Mouse (Mus musculus): ENCODE measurements around the gene Armt1. TPM values are rescaled to one million over a fixed set of nuclear protein-coding genes. Genes with fewer than 3 reads are reported as not detected.
"Not testable (repeated sequence)": the region's sequence is repeated elsewhere in the genome, so short reads cannot be mapped to it uniquely, and the experiment has no call there.

The Armt1 gene
- total and polyA plus RNA-seq, 3 experiments = 24.2 to 25.1 TPM; not detected in 1

DNA sequence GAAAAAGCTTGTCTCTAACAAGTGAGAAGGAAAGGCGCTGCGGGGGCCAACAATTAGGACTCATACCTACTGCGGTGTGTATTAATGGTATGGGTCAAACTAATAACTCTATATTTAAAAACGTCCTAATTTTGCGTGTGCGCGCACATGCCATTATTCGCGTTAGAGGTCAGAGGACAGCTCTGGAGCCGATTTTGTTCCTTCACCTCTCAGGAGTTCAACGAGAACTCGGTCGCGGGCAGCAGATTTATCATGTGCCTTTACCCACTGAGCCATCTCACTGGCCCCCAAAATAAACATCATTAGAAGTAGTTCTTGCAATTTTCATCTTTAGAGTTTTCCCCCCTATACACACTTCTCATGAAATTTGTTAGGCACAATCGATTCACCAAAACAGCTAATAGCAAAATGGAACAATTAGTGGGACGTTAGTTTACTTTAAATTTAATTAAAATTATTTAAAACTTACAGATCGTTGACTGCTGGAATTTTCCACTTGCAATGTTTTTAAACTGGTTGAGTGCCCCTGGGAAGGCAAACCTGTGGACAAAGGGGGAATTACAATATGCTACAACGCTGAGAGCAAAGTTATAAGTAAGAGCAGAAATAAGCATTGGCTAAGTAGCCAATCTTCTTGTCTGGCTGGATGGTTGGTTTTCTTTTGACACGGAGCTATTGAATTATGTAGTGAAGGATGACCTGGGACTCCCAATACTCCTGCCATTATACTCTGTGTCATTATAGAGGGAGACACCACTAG is 909 bp downstream of the Armt1 start:
- Histone ChIP-seq H3K79me2 (ENCODE audit: control insufficient read depth, insufficient read depth, low read length, poor library complexity) (peaks cover 38% of the 10 kb centered on the region), H3K4me3 (ENCODE audit: control insufficient read depth in 1 of 2, insufficient read depth in 1 of 2, low read depth in 2 of 2, low read length in 2 of 2) (peak overlapping the region; percentile 68 to 74), H3K9me3 (replicated peaks; ENCODE audit: insufficient read depth, low read length) (no peaks in the 10 kb centered on the region), H3K4me1 (ENCODE audit: control insufficient read depth in 1 of 2, insufficient read depth in 2 of 2, low read length in 2 of 2) (peaks cover 5 to 23% of the 10 kb centered on the region in 2 experiments; a peak in 3 of 4 replicates), H3K27ac (ENCODE audit: control insufficient read depth, low read depth, low read length) (peak overlapping the region; percentile 99), H3K27me3 (ENCODE audit: control insufficient read depth in 1 of 2, insufficient read depth in 2 of 2, low read length in 2 of 2) (no peaks in the 10 kb centered on the region), H3K36me3 (ENCODE audit: control insufficient read depth in 1 of 2, insufficient read depth in 2 of 2, low read length in 2 of 2) (peaks cover 1 to 18% of the 10 kb centered on the region in 2 experiments), H3K9ac (ENCODE audit: control insufficient read depth, low read depth, low read length, poor library complexity, severe bottlenecking) (peak overlapping the region; percentile 91)
- TF ChIP-seq POLR2AphosphoS5 (IDR thresholded peaks at IDR 0.05; ENCODE audit: borderline replicate concordance, low read depth, low read length) (no peak), ZNF384 (IDR thresholded peaks at IDR 0.05; ENCODE audit: low read depth, low read length) (0 out of 2 replicates have a peak, but pooled peaks have one; percentile 42), SMC3 (IDR thresholded peaks at IDR 0.05; ENCODE audit: low read depth, low read length) (no peak), CTCF (IDR thresholded peaks at IDR 0.05 in 2 of 3, conservative IDR thresholded peaks at IDR 0.05 in 1 of 3; ENCODE audit: control insufficient read depth in 1 of 3, insufficient read depth in 1 of 3, low read depth in 2 of 3, low read length in 3 of 3, poor library complexity in 1 of 3, severe bottlenecking in 1 of 3) (peak in 1 of 3 experiments; percentile 34; a peak in 2 of 6 replicates), CHD1 (IDR thresholded peaks at IDR 0.05; ENCODE audit: low read depth, low read length) (peak; percentile 80; the same call in 1 of the 2 replicates), MYC (IDR thresholded peaks at IDR 0.05; ENCODE audit: low read depth, low read length) (peak; percentile 16; the same call in 1 of the 2 replicates)
- DNase-seq (ENCODE audit: low read depth, low spot score) = peak; percentile 66

DNA sequence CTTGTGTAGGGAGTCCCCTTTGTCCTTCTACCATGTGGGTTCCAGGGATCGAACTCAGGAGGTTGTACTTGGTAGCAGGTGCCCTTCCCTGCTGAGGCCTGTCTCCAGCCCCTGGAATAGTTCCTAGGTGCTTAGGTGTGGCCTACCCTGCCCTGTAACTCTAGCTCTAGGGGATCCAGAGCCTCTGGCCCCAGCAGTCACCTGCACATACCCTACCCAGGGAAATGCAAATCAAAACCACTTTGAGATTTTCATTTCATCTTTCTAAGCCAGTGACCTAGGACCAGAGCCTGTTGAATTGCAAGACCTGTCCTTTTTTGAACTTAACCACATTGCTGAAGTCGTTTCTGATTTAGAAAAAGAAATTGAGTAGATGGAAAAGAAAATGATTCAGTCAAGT is 1.6 kb downstream of the Armt1 start:
- Histone ChIP-seq H3K79me2 (ENCODE audit: control insufficient read depth, insufficient read depth, low read length, poor library complexity) (peaks cover 38% of the 10 kb centered on the region), H3K4me3 (ENCODE audit: control insufficient read depth in 1 of 2, insufficient read depth in 1 of 2, low read depth in 2 of 2, low read length in 2 of 2) (peak overlapping the region; percentile 68 to 74), H3K4me1 (ENCODE audit: control insufficient read depth in 1 of 2, insufficient read depth in 2 of 2, low read length in 2 of 2) (peaks cover 5 to 23% of the 10 kb centered on the region in 2 experiments; a peak in 3 of 4 replicates), H3K9ac (ENCODE audit: control insufficient read depth, low read depth, low read length, poor library complexity, severe bottlenecking) (peak overlapping the region; percentile 91), H3K36me3 (ENCODE audit: control insufficient read depth in 1 of 2, insufficient read depth in 2 of 2, low read length in 2 of 2) (peaks cover 1 to 18% of the 10 kb centered on the region in 2 experiments)
- not testable (repeated sequence) for H3K9me3 ChIP-seq (replicated peaks; ENCODE audit: insufficient read depth, low read length); H3K27me3 ChIP-seq (ENCODE audit: control insufficient read depth in 1 of 2, insufficient read depth in 2 of 2, low read length in 2 of 2); H3K27ac ChIP-seq (ENCODE audit: control insufficient read depth, low read depth, low read length); DNase-seq (ENCODE audit: low read depth, low spot score)

DNA sequence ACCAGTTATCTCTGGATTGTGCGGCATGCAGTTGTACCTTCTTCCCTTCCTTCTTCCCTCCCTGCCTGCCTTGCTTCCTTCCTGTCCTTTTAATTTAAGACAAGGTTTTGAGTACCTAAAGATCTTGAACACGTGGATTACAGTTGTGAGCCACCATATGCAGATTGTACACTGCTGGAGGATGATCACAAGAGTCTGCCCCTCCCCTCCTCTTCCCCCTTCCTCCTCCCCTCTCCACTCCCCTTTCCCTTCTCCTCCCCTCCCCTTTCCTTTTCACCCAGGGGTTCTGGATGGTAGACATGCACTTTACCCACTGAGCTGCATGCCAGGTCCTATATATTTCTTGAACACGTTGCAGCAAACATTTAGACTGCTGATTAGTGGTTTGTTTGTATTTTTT is 3.1 kb downstream of the Armt1 start:
- Histone ChIP-seq H3K4me1 (ENCODE audit: control insufficient read depth in 1 of 2, insufficient read depth in 2 of 2, low read length in 2 of 2) (peaks cover 3 to 15% of the 10 kb centered on the region in 2 experiments; a peak in 3 of 4 replicates), H3K9ac (ENCODE audit: control insufficient read depth, low read depth, low read length, poor library complexity, severe bottlenecking) (no peak overlapping the region), H3K4me3 (ENCODE audit: control insufficient read depth in 1 of 2, insufficient read depth in 1 of 2, low read depth in 2 of 2, low read length in 2 of 2) (no peak overlapping the region), H3K36me3 (ENCODE audit: control insufficient read depth in 1 of 2, insufficient read depth in 2 of 2, low read length in 2 of 2) (peaks cover 8 to 13% of the 10 kb centered on the region in 2 experiments), H3K79me2 (ENCODE audit: control insufficient read depth, insufficient read depth, low read length, poor library complexity) (peaks cover 31% of the 10 kb centered on the region), H3K9me3 (replicated peaks; ENCODE audit: insufficient read depth, low read length) (no peaks in the 10 kb centered on the region), H3K27ac (ENCODE audit: control insufficient read depth, low read depth, low read length) (no peak overlapping the region), H3K27me3 (ENCODE audit: control insufficient read depth in 1 of 2, insufficient read depth in 2 of 2, low read length in 2 of 2) (no peaks in the 10 kb centered on the region)
- DNase-seq (ENCODE audit: low read depth, low spot score) = no peak
- no peak for TF ChIP-seq CTCF (IDR thresholded peaks at IDR 0.05 in 2 of 3, conservative IDR thresholded peaks at IDR 0.05 in 1 of 3; ENCODE audit: control insufficient read depth in 1 of 3, insufficient read depth in 1 of 3, low read depth in 2 of 3, low read length in 3 of 3, poor library complexity in 1 of 3, severe bottlenecking in 1 of 3)
- no peak for TF ChIP-seq MAX (IDR thresholded peaks at IDR 0.05; ENCODE audit: low read length)
- no peak for TF ChIP-seq NELFE (IDR thresholded peaks at IDR 0.05; ENCODE audit: low read depth, low read length)
- TF ChIP-seq UBTF (IDR thresholded peaks at IDR 0.05; ENCODE audit: borderline replicate concordance, insufficient read depth, low read depth, low read length) = no peak
- no peak for TF ChIP-seq NRF1 (IDR thresholded peaks at IDR 0.05; ENCODE audit: insufficient read depth, low read depth, low read length, poor library complexity, severe bottlenecking)
- no peak for TF ChIP-seq ELF1 (IDR thresholded peaks at IDR 0.05; ENCODE audit: low read depth, low read length)
- TF ChIP-seq POLR2AphosphoS2 (IDR thresholded peaks at IDR 0.05; ENCODE audit: low read length) = no peak
- no peak for TF ChIP-seq POLR2A (IDR thresholded peaks at IDR 0.05; ENCODE audit: control insufficient read depth in 1 of 2, insufficient read depth in 1 of 2, low read depth in 1 of 2, low read length in 2 of 2, poor library complexity in 1 of 2)
- no peak for TF ChIP-seq MAFK (IDR thresholded peaks at IDR 0.05; ENCODE audit: borderline replicate concordance, low read depth, low read length)
- TF ChIP-seq ZC3H11A (IDR thresholded peaks at IDR 0.05; ENCODE audit: low read depth, low read length) = no peak
- no peak for TF ChIP-seq RAD21 (IDR thresholded peaks at IDR 0.05; ENCODE audit: low read depth, low read length)
- no peak for TF ChIP-seq MEF2A (IDR thresholded peaks at IDR 0.05; ENCODE audit: extremely low read depth, insufficient replicate concordance, low read depth, low read length, poor library complexity, severe bottlenecking)
- TF ChIP-seq ZNF384 (IDR thresholded peaks at IDR 0.05; ENCODE audit: low read depth, low read length) = no peak
- TF ChIP-seq HCFC1 (IDR thresholded peaks at IDR 0.05; ENCODE audit: low read depth, low read length) = no peak
